Mouse (Mus musculus) adrenal gland, adult 18-20 months (tissue): ENCODE measurements at regions not wholly inside any gene's neighbourhood (a gene's known extent, or its start where the extent isn't known, plus 50 kb on each side); places are given as distances from the start of the nearest gene placed in this dataset.

Experiments used
- DNase-seq, 2 experiments: peaks; one replicate each; pipeline ENCODE4 v3.0.0; 2021 to 2022; ENCODE audit warnings: low spot score in 2 of 2

DNA sequence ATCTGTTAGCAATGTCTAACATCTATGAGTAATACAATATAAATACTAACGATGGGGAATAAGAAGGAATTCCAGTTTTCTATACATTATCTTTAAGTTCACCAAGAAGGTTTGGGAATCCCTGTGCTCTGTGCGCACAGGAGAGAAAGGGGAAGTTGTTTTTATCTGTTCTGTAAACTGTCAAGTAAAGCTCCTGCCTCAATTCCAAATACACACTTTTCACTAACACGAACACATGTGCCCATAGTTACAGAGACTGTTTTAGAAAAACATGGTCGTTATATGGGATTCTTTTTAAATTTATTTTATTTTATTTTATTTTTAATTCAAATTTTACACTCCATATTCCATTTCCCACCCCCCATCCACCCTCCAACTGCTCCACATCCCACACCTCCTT, 50.8 kb upstream of the Mef2c start:
- DNase-seq = no peak
